Mouse (Mus musculus) heart, adult 2 months (tissue): ENCODE measurements at regions not wholly inside any gene's neighbourhood (a gene's known extent, or its start where the extent isn't known, plus 50 kb on each side); places are given as distances from the start of the nearest gene placed in this dataset.

Experiments
- CTCF ChIP-seq: fragments of 200-600 bp; IDR thresholded peaks from 2 replicates; pipeline ENCODE4 v1.8.1; 2022; ENCODE audit warnings: antibody characterized with exemption, mild to moderate bottlenecking, moderate library complexity
- POLR2A ChIP-seq: fragments of 200-500 bp; IDR thresholded peaks from 2 replicates; pipeline ENCODE4 v1.6.1; 2011; ENCODE audit warnings: mild to moderate bottlenecking, low read depth, low read length, control low read depth; ENCODE audit not compliant: insufficient read depth

GRCm38 (mm10) chr15:60309909-60310308, 293.5 kb upstream of the 4933412E24Rik start:
- TF ChIP-seq POLR2A (no peak), CTCF (no peak)
